Mouse (Mus musculus): ENCODE results near the gene Map3k5. TPM values are rescaled to one million over a fixed set of nuclear protein-coding genes. Genes with fewer than 3 reads are reported as not detected.

Gene Map3k5
- total RNA-seq, 2 experiments from 2014 or later = 6.5 to 6.6 TPM

DNA sequence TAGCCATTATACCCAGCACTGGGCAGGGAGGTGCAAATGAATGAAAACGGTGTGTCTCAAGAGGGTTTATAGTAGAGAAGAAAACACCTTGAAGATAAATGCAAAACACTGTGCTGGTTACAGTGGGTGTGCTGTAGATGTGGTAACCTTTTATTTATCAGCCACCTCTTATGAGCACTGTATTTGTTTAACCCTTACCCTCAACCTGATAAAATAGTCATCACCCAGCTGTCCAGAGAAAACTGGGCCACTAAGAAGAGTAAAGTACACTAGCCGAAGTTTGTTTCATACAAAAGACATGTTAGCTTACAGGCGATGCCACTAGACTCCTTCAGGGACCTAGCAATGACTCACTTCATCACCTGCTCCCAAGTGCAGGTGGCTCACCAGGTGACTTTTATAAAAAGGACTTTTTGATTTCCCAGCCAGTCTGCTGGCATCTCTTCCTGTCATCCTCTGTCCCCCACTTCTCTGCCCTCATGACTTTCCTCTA is 235.0 kb downstream of the Map3k5 start:
- intact Hi-C loops (cut with DNase I; ENCODE audit: low total_unique reads) = no loop called here
- DNase-seq = no peak

DNA sequence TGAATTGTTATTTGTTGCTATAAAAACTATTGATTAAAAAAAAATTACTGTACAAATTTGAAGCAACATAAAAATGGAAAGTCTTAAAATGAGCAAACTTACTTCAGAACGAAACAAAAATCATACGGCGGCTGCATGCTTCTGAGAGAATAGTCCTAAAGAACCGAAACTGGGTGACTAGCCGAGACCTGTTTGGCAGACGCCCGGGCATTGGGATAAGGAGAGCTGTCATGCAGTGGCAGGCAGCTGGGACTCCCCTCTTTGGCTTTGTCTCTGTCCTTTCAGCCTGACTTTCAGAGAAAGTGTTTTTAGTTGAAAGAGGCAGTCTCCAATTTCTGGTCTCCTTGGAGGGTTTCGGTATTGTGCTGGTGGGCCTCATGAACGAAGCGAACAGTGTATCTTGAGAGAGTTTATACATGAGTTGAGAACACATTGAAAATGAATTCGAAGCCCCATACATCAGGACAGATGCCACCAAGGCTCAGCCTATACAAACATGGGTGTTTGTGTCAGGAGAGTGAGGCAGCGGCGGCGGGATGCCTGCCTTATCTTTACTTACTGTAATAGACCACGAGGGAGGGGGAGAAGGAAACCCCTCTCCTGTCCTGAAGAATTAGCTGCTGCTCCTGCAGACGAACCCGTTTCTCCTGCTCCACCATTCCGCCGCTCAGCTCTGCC is 235.8 kb downstream of the Map3k5 start:
- intact Hi-C loops (cut with DNase I; ENCODE audit: low total_unique reads) = no loop called here
- DNase-seq = no peak

DNA sequence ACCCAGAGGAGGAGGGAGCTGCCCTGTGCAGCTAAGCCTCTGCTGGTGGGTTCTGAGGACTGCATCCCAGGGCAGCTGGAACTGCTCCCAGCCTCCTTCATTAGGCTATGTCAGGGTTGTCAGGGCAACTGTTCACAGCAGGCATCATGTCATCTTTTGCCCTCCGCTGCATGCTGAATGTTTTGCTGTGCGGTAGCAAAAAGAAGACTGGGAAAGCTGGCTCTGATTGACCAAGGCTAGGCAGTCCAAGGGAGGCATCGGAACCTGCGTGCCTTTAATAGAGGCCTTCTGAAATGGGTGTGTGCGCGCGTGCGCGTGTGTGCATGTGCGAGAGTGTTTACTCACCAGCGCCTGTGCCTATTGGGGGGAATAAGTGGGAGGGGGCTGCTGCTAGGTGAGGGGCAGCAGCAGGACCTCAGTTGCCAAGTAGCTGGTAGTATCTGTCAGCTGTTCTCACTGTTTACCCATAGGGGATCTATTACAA is 236.4 kb downstream of the Map3k5 start:
- intact Hi-C loops (cut with DNase I; ENCODE audit: low total_unique reads) = no loop called here
- peak; percentile 65 for DNase-seq

DNA sequence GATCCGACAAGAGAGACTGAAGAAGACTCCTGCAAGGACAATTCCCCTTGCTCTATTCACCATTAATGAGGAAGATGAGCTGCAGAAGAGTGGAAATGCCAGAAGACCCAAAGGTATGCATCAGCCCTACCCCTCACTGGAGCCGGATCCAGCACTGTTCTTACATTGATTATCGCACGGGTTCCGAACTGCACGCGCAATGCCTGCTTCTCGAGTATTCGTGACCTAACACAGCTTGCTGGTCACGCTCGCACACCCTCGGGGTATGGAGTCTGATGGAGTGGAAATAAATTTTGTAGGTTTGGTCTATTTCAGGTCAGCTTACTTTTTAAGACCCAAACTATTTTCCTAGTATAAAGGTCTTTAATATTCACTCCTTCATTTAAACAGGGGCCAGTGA is 236.9 kb downstream of the Map3k5 start:
- intact Hi-C loops (cut with DNase I; ENCODE audit: low total_unique reads) = no loop called here
- no peak for DNase-seq

DNA sequence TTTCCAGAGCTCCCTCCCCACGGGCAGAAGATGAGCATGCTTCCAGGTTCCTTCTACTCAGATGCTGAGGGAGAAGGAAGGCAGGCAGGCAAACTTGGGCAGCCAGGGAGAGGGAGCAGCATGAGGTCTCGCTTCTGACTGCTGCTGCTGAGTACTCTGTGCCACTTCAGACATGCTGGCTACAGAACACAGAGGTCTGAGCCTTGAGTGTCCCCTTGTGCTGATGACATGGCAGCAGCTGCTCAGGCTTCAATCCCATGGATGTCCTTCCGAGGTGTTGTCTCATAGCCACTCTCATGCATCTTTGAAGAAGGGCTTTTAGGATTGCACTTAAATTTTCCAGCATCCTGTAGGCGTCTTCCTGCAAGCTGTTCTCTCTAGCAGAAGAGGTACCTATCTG is 237.5 kb downstream of the Map3k5 start:
- no peak for DNase-seq
- intact Hi-C loops (cut with DNase I; ENCODE audit: low total_unique reads) = no loop called here

DNA sequence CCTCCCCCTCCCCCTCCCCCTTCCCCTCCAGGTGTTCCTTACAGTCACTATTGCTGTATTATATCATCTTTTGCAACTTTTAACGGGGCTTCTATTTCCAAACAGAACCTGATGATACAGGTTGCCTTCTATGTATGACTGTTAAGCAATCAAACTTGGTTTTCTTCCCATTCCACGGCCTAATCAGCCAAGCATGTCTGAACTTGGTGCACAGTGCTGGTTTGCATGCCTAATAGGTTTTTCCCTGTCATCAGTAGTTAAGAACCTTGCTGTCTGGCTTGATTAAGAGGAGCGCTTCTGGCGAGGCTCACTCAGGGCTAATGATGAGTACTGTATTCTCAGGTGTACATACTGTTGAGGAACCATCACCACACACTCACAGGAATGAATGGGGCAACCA is 239.5 kb downstream of the Map3k5 start:
- no peak for DNase-seq
- intact Hi-C loops (cut with DNase I; ENCODE audit: low total_unique reads) = no loop called here

DNA sequence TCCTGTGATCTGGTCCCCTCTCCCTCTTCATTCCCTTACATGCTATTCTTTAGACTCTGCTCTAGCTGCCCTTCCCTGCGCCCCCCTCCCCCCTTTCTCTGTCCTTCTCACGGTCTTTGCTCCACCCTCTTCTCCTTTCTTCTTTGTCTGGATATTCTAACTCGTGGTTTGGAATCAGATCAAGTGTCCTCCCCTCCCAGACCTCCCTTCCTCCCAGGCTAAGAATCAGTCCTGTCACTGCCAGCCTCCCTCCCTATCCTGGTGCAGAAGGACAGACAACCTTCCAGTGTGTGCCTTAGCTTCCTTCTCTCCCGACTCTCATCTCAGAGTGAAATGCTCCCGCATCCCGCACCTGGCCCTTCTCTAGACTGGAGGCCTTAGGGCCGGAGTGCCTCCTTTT is 241.8 kb downstream of the Map3k5 start:
- intact Hi-C loops (cut with DNase I; ENCODE audit: low total_unique reads) = no loop called here
- DNase-seq = no peak

DNA sequence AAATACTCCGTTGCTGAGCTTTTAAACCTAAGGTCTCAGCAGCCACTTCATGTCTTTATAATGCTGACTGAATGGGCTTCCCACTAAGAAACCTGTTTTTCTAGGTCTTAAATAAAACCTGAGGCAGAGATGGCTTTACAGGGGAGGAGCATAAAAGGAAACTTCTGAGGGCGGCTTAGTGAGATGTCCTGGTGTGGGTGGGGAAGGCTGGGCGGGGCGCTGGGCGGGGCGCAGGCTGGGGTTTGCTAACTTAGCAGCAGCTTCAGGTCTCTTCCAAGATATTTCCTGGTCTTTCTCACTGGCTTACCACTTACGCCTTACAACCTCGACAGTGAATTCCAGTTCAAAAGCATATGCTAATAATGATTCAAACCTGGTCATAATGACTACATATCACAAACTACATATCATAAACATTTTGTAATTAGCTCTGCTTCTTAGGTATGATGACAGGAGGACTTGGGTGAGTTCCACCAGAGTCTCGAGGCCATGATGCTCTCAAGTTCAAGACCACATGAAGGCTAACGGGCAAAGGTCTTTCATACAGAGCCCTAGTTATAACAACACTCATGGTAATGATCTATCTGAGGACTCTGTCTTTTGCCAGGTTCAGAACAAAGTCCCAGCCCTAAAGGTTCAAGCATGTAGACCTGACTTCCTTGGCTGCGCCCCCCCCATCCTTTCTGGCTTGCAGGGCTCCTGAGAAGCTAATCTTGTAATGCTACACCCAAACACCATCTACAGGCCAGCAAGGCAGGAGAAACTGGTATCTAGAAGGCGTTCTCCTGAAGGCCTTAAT is 244.7 kb downstream of the Map3k5 start:
- intact Hi-C loops (cut with DNase I; ENCODE audit: low total_unique reads) = no loop called here
- no peak for DNase-seq

DNA sequence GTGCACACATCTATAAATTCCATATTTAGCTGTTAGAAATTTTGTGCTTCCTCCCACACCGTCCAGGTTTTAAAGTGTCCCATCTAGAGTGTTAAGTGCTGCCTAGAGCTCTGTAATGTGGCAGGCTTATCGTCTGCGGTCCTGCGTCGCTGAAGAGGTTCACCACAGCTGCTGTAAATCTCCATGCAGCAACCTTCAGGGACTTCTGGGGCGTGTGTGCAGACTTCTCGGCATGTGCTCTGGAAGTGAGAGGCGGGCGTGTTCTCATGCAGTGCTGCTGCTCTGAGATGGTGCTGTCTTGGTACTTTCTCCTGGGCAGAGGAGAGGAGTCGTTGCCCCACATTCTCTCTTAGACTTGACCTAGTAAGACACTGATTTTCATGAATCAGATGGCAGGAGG is 246.9 kb downstream of the Map3k5 start:
- intact Hi-C loops (cut with DNase I; ENCODE audit: low total_unique reads) = no loop called here
- no peak for DNase-seq

DNA sequence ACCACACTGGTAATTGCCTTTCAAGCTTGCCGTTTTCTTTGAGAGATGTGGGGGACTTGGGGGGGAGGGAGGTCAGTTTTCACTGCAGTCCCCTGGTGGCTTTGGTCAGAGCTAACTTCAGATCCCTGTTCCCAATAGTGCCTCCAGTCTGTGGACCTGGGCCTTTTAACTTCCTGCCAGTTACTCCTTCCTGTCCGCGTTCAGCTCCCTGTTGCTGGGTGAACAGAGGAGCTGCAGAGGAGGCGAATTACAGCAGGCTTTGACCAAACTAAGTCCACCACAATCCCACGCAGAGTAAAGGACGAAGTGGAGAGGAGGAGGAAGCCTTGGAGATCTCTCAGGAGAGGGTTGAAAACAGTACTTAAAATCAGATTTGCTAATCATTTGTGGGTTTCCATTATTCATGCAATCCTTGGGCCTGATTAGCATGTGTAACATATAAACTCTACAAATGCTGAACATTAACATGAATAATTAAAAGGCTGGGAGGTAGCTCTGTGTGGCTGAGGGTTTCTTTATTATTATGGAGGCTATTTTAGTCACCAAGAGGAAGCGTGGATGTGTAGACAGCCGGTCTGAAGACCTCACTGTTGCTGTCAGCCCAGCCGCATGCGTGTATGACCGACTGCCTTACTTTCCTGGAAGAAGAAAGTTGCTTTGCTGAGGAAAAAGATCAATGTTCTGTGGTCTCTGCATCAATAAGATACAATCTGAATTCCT is 247.6 kb downstream of the Map3k5 start:
- DNase-seq = no peak
- intact Hi-C loops (cut with DNase I; ENCODE audit: low total_unique reads) = no loop called here

DNA sequence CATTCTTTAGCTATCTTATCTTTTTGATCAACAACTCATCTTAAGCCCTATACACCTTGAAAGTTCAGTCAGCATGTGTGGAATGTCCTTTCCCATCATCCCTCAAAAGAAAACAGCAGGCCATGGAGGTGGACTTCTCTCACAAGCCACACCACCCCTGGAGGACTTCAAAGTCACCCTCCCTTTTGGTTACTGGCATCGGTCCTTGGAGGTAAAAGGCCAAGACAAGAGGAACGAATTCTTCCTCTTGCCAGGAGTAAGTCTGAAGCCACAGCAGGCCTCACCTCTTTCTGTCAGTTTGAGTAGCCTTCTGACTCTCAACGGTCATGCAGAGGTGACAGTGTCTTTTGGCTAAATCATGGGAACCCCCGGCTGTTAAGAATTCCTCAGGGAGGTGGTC is 250.1 kb downstream of the Map3k5 start:
- intact Hi-C loops (cut with DNase I; ENCODE audit: low total_unique reads) = no loop called here
- no peak for DNase-seq

DNA sequence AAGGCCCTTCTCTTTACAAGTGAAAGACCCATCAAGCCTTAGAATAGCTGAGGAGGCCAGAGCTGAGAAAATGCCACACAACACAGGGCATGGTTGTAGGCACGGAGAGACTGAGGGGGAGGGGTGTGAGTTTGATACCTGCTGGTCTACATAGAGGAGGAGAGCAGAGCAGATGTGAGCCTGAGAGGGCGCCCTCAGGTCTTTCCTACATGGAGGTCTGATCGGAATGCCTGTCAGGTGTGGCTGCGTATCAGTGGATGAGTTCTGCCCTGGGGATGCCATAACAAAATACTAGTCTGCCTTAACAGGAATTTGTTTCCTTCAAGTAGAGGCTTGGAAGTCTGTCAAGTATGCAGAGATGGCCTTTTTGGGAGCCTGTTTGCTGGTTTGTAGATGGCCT is 251.0 kb downstream of the Map3k5 start:
- intact Hi-C loops (cut with DNase I; ENCODE audit: low total_unique reads) = no loop called here
- no peak for DNase-seq

DNA sequence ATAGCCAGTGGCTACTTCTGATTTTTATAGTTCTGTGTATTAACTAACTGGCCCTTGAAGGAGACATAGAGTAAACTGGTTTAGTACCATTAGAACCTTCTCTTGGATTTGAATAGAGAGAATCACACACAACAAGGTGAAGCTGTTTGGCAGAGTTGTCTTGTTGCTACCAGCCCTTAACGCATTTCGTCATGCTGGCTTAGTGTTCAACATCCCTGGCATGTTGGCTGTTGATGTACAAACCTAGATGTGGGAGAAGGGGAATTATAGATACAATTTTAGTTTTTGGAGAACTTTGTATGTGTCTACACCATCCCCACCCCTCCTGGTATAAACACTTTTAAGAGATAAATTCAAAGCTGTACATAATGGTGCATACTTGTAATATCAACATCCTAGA is 251.5 kb downstream of the Map3k5 start:
- intact Hi-C loops (cut with DNase I; ENCODE audit: low total_unique reads) = no loop called here
- no peak for DNase-seq

DNA sequence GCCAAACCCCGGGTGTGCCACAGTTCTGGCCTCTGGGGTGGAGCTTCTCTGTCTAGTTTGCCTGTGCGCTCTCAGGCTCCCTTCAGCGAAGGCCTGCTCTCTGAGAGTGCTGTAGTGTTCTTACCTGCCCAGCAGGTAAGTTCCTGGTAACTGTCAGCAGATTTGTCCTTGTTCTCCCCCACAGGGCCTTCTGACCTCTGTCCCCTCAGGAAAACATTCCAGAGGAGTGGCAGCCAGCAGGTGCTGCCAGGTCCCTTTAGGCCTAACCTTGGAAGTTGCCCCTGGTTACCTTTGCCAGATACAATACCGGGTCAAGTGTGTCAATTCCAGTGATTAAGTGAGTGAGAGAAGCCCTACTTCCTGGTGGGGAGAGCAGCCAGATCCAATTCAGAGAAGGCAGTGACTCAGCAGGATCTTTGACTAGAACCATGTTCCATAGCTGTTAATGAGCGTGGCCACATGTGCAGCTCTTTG is 252.6 kb downstream of the Map3k5 start:
- intact Hi-C loops (cut with DNase I; ENCODE audit: low total_unique reads) = no loop called here
- DNase-seq = no peak

DNA sequence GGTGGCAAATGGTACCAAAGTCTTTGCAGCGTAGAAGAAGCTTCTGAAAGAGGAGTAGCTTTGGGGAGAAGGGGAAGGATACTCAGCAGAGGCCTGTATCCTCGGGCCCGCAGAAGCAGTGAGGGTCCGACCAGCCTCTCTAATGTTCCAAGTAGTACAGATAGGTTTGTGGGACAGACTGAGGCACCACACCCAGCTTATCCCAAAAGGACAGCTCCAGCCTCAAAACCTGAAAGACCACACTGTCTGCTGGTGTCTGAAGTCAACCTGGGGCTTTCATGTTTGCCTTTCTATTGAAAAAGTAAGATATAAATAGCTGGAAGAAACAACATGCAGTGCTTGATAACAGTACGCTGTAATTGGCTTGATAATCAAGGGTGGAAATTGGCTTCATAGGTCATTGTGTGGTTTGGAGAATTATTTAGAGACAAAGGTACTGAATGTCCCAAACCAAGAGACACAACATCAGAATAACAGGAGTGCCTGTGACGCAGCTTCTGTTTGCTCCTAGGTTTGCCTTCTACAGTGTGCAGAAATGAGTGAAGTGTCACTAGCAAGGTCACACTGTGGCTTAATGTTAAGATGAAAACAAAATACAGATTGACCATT is 256.0 kb downstream of the Map3k5 start:
- intact Hi-C loops (cut with DNase I; ENCODE audit: low total_unique reads) = no loop called here
- no peak for DNase-seq

Other genes with a start within 250 kb of the Map3k5 start
- not detected for gene Il20ra, start 221.9 kb upstream of the Map3k5 start, total RNA-seq (2021)
- gene Slc35d3, start 83.0 kb upstream of the Map3k5 start, total RNA-seq (2021) = not detected
- 10 to 100 TPM; 14.3 to 14.4 TPM for gene Pex7, start 26.8 kb upstream of the Map3k5 start, total RNA-seq (2021)
- 1 to 10 TPM; 1.4 to 2.4 TPM for gene Map7, start 214.0 kb downstream of the Map3k5 start, total RNA-seq (2021)

All from gastrocnemius, postnatal 14 days (tissue).